Mouse (Mus musculus) spleen, adult 2 months (tissue): ENCODE results near the gene Hoxd3.

Experiments
- CTCF ChIP-seq: fragments of 200-500 bp; IDR thresholded peaks from 2 replicates; pipeline ENCODE4 v1.5.1; 2011; ENCODE audit warnings: mild to moderate bottlenecking, inconsistent platforms; ENCODE audit not compliant: insufficient read depth, insufficient read length, insufficient replicate concordance; ENCODE audit errors: extremely low read depth
- POLR2A ChIP-seq: fragments of 200-500 bp; IDR thresholded peaks from 2 replicates; pipeline ENCODE4 v1.6.1; 2011; ENCODE audit warnings: low read depth, low read length, inconsistent platforms

GRCm38 (mm10) chr2:74694066-74694465 is 17.7 kb upstream of the Hoxd3 start:
- TF ChIP-seq POLR2A, result no peak
- no peak for TF ChIP-seq CTCF
